Mouse (Mus musculus) E14TG2a.4 (cell line): ENCODE data around the gene Fam19a2.

Experiments
- H3K27me3 ChIP-seq: 2 replicates; pipeline ENCODE4 v1.6.1; 2014; ENCODE audit warnings: low read length, control low read depth; ENCODE audit not compliant: insufficient read depth
- H3K36me3 ChIP-seq: 2 replicates; pipeline ENCODE4 v1.6.1; 2014; ENCODE audit warnings: low read length, control low read depth; ENCODE audit not compliant: insufficient read depth
- H3K4me1 ChIP-seq: replicated peaks from 2 replicates; pipeline ENCODE4 v1.6.1; 2014; ENCODE audit warnings: low read depth, low read length, control low read depth
- H3K4me3 ChIP-seq: replicated peaks from 2 replicates; pipeline ENCODE4 v1.5.1; 2014; ENCODE audit warnings: mild to moderate bottlenecking, low read length
- H3K9me3 ChIP-seq: 2 replicates; pipeline ENCODE4 v1.6.1; 2014; ENCODE audit warnings: low read length, control low read depth
- CTCF ChIP-seq: conservative IDR thresholded peaks from 2 replicates; pipeline ENCODE4 v1.5.1; 2014; ENCODE audit warnings: low read length
- NANOG ChIP-seq: IDR thresholded peaks from 2 replicates; pipeline ENCODE4 v1.6.1; 2014; ENCODE audit warnings: borderline replicate concordance, low read length, mixed read lengths
- POU5F1 ChIP-seq: IDR thresholded peaks from 2 replicates; pipeline ENCODE4 v1.6.1; 2014; ENCODE audit warnings: low read length, borderline replicate concordance

Gene Fam19a2

GRCm38 (mm10) chr10:123263876-123264309 is at the start of gene Fam19a2:
Gene Fam19a2, plus strand, starts transcription at chr10:123263996.
- Histone ChIP-seq H3K4me3 (peak within 1 kb of the TSS; percentile 75), H3K4me1 (peaks cover 12% of the 10 kb centered on the region), H3K9me3 (no peaks in the 10 kb centered on the region), H3K27me3 (peaks cover 50% of the 10 kb centered on the region), H3K36me3 (no peaks in the 10 kb centered on the region)
- TF ChIP-seq POU5F1, result no peak
- TF ChIP-seq NANOG, result no peak
- TF ChIP-seq CTCF, result peak; percentile 75

GRCm38 (mm10) chr10:123222785-123223184 is 41.0 kb upstream of the Fam19a2 start:
- no peaks in the 10 kb centered on the region for H3K4me1 ChIP-seq

GRCm38 (mm10) chr10:123229420-123229819 is 34.4 kb upstream of the Fam19a2 start:
- TF ChIP-seq POU5F1 (no peak), NANOG (no peak), CTCF (no peak)
- Histone ChIP-seq H3K36me3 (no peaks in the 10 kb centered on the region), H3K27me3 (no peaks in the 10 kb centered on the region), H3K9me3 (no peaks in the 10 kb centered on the region), H3K4me3 (no peak overlapping the region), H3K4me1 (no peaks in the 10 kb centered on the region)

More at GRCm38 (mm10) chr10:123222785-123223184, 41.0 kb upstream of the Fam19a2 start:
- TF ChIP-seq CTCF (no peak), NANOG (no peak), POU5F1 (no peak)
- H3K4me3 ChIP-seq, result no peak overlapping the region
- no peaks in the 10 kb centered on the region for H3K36me3 ChIP-seq
- H3K27me3 ChIP-seq, result no peaks in the 10 kb centered on the region
- H3K9me3 ChIP-seq, result no peaks in the 10 kb centered on the region

GRCm38 (mm10) chr10:123248063-123248462 is 15.7 kb upstream of the Fam19a2 start:
- Histone ChIP-seq H3K4me3 (no peak overlapping the region), H3K27me3 (no peaks in the 10 kb centered on the region; the same call in 1 of the 2 replicates), H3K4me1 (no peaks in the 10 kb centered on the region), H3K36me3 (no peaks in the 10 kb centered on the region), H3K9me3 (no peaks in the 10 kb centered on the region)
- TF ChIP-seq NANOG (no peak), CTCF (no peak)

- Histone ChIP-seq H3K9me3 (no peaks in the 10 kb centered on the region), H3K36me3 (no peaks in the 10 kb centered on the region), H3K27me3 (peaks cover under 1% of the 10 kb centered on the region; the same call in 1 of the 2 replicates), H3K4me1 (peaks cover 2% of the 10 kb centered on the region; the same call in 1 of the 2 replicates), H3K4me3 (no peak overlapping the region)
- TF ChIP-seq NANOG (no peak), POU5F1 (no peak), CTCF (no peak)
Observed at GRCm38 (mm10) chr10:123251904-123252303, 11.9 kb upstream of the Fam19a2 start.

GRCm38 (mm10) chr10:123254299-123254698 is 9.5 kb upstream of the Fam19a2 start:
- Histone ChIP-seq H3K4me1 (peaks cover 2% of the 10 kb centered on the region; the same call in 1 of the 2 replicates), H3K36me3 (no peaks in the 10 kb centered on the region)
- TF ChIP-seq POU5F1 (no peak), CTCF (peak; percentile 82), NANOG (no peak)

GRCm38 (mm10) chr10:123255674-123256348 is 8.0 kb upstream of the Fam19a2 start:
- Histone ChIP-seq H3K9me3 (no peaks in the 10 kb centered on the region), H3K36me3 (no peaks in the 10 kb centered on the region), H3K27me3 (peaks cover 6% of the 10 kb centered on the region), H3K4me3 (no peak overlapping the region), H3K4me1 (peaks cover 2% of the 10 kb centered on the region; the same call in 1 of the 2 replicates)
- no peak for TF ChIP-seq POU5F1
- TF ChIP-seq NANOG, result no peak
- TF ChIP-seq CTCF, result peak; percentile 32

More at GRCm38 (mm10) chr10:123254299-123254698, 9.5 kb upstream of the Fam19a2 start:
- H3K27me3 ChIP-seq, result peaks cover 3% of the 10 kb centered on the region; the same call in 1 of the 2 replicates
- H3K4me3 ChIP-seq, result no peak overlapping the region
- no peaks in the 10 kb centered on the region for H3K9me3 ChIP-seq

GRCm38 (mm10) chr10:123264461-123265191 is 830 bp downstream of the Fam19a2 start:
- Histone ChIP-seq H3K4me1 (peaks cover 12% of the 10 kb centered on the region), H3K27me3 (peaks cover 50% of the 10 kb centered on the region), H3K9me3 (no peaks in the 10 kb centered on the region), H3K4me3 (peak overlapping the region; percentile 75), H3K36me3 (no peaks in the 10 kb centered on the region)
- TF ChIP-seq CTCF (no peak), NANOG (no peak), POU5F1 (no peak)
